Mouse (Mus musculus): Measurements from ENCODE around the gene Dlgap3.

Gene Dlgap3

DNA sequence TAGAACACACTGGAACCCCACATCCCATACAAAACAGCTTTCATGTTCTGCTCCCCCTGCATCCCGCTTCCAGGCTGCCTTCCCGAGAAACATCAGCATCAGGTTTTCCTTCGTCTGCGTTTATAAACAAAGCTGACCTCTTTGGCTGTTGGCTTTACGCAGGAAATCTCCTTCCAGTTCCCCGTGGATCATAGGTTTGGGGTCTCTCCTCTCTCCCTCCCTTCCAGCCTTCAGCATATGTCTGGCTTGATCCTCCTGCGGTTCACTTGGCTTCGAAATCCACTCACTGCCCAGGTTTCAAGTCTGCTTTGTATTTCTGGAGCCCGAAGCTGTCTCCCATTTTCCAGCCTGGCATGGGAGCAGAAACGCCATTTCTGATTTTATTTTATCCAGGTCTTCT lies 54.3 kb downstream of the Dlgap3 start:
- DNase-seq, result no peak

DNA sequence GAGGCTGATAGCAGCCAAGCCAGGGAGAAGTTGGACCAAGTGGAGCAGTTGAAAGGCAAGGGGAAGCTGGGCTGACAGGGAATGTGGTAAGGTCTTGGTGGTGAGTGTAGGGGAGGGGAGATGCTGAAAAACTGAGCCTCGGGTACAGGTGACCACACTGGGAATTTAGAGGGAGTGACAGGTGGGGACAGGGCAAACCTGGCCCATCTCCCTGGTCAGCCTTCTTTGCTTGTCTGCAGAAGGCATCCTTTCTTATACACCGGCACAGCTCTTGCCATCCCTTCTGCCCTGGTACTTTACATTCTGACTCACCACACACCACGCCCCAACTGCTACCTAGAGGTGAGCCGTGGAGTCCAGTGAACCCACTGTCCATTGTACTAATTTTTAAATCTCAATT lies 54.8 kb downstream of the Dlgap3 start:
- no peak for DNase-seq

DNA sequence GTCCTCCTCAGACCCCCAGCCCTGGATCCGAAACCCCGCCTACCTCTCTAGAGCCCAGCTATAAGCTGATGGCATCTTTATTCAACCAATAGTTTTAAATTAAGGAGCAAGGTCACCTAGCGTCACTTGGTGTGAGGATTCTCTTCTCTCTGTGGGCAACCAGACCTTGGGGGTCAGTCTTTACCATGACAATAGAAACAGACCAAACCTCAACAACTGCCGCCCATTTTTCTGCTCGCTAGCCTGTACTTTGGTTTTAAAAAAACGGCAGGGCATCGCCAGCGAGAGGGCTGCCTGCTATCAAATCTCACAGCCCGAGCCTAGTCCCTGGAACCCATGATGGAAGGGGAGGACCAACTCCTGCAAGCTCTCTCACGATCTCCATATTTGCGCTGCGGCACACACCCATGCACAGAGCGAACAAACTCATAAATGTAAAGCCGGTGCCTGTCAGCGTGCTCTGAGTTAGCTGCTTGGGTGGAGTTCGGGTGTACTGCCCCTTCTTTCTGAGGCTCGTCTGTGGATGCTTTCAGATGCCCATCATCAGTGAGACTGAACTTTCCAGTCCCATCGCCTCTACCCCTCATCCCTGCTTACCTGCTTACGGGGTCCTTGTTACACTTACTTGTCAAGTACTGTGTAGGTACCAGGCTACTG lies 55.6 kb downstream of the Dlgap3 start:
- no peak for DNase-seq

DNA sequence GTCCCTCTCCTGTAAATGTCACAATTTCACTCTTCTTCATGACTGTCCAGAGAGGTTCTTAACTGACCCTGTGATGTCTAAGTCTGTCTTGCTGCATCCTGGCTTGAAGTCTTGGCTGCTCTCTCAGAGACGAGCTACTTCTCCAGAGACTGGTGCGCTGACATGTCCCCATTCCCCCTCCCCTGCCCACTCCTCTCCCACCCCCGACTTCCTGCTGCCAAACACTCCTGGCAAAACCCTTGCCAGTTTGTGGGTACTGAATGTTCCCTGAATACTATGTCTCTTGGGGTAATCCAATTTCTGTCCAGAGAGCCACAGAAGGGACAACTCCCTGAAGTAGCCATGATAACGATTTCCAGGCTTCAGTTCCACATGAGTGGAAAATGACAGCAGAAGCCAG lies 57.1 kb downstream of the Dlgap3 start:
- no peak for DNase-seq

DNA sequence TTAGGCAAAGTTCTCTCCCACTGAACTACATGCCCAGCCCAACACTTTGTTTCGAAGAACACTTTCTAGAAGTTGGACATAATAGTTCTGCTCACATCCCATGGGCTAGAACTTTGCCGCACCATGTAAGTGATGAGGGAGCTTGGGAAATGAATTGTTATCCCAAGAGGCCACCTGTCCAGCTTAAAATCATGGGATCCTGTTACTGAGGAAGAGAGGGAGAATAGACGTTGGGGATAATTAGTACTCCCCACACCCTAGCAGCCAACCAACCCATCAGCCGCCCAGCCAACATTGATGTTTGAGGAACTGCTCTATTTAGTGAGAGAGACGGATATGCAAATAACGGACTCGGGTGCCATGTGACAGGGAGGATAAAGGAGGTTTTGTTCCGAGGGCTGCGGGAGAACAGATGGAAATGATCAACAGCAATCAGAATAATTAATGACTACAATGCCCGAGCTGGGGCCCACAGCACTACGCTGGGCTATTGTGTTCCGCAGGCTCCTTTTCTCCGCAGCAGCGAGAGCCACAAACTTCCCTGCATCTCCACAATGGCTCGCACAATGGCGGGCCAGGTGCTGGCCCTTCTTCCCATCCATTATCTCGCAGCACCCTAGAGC lies 58.2 kb downstream of the Dlgap3 start:
- no peak for DNase-seq

DNA sequence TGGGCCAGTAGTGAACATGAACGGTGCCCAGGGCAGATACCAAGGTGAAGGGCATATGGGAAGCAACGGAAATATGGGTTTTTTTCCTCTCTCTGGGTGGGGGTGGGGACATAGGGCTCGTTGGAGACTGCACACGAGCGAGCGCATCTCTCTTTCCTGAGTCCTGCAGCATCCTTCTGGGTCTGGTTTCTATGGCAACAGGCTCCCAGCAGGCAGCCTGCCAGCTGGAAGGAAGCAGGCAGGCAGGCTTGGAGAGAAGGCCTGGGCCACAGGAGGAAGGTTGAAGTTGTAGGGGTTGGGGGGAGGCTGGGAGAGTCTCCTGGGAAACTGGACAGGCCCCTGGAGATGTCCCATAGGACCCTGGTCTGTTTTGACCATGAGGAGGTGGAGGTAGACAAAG lies 63.0 kb downstream of the Dlgap3 start:
- DNase-seq, result no peak

DNA sequence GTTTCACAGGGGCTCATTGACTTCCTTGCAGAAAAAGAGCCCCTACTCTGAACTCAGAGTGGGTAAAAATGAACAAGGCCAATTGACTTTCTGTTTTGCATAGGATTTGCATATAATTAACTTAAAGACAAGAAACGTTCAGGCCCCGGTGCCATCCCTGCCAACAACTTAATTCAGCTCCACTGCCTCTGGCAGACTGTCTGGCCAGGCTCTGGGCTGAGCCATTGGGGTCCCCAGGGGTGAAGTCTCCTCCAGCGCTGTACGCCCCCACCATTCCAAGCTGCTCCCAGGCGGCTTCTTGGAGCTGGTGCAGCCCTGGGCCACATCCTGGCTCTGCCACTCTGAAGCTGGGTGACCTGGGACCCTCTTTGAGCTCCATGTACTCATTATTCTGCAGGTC lies 63.5 kb downstream of the Dlgap3 start:
- DNase-seq, result no peak

DNA sequence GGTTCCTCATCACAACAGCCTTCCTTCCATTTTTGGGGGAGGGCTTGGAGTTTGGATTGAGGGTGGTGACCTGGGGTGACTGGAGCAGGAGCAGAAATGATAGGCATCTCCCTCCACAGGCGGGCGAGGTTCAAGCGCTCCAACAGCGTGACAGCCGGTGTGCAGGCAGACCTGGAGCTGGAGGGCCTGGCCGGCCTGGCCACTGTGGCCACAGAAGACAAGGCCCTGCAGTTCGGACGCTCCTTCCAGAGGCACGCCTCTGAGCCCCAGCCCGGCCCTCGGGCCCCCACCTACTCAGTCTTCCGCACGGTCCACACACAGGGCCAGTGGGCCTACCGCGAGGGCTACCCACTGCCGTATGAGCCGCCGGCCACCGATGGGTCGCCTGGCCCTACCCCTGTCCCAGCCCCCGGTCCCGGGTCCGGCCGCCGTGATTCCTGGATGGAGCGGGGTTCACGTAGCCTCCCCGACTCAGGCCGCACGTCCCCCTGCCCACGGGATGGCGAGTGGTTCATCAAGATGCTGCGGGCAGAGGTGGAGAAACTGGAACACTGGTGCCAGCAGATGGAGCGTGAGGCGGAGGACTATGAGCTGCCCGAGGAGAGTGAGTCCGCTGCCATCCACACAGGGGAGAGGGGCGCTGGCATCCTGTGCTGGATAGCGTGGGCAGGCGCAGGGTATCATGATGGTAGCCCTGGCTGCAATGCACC lies 64.6 kb downstream of the Dlgap3 start:
- DNase-seq, result no peak

DNA sequence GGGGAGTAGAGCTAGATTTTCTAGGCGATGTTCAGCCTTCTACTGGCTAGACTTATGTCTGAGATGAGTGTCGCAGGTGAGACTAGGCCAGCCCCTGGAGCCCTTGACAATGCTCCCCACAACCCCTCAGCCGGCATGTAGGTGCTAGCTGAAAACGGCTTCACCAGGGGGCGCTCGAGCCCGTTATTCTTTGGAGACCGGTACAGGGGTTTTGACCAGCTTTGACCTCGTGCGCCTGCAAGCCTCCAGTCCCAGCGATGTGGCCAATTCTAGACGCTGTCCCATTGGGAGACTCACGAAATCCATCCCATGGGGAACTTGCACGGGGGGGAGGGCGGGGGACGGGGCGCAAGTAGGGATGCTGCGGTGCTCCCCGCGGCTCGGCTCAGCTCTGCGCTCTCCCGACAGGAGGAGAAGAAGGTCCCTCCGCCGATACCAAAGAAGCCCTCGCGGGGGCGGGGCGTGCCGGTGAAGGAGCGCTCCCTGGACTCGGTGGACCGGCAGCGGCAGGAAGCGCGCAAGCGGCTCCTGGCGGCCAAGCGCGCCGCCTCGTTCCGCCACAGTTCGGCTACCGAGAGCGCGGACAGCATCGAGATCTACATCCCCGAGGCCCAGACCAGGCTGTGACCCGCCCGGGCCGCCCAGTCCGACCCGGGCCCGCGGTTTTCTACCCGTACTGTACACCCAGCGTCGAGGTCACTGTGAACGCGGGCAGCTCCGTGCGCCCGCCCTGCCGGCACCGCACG lies 66.9 kb downstream of the Dlgap3 start:
- DNase-seq, result peak; percentile 78 to 96

DNA sequence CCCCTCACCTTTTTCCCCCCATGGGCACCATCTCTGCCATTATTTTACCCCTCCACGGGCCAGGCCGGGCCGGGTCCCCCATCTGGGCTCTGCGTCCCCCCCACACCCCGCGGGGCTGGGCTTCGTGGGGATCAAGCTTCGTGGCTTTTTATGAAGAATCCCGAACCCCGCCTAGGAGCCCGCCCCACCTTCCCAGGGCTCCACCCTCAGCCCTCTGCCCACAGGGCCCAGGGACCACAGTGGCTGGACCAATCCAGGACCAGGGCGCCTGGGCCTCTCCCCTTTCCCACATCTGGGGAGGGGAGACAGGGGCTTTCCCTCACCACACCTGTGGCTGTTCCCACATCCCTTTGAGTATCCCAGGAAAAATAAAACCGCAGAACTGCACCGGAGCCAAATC lies 67.6 kb downstream of the Dlgap3 start:
- no peak for DNase-seq

DNA sequence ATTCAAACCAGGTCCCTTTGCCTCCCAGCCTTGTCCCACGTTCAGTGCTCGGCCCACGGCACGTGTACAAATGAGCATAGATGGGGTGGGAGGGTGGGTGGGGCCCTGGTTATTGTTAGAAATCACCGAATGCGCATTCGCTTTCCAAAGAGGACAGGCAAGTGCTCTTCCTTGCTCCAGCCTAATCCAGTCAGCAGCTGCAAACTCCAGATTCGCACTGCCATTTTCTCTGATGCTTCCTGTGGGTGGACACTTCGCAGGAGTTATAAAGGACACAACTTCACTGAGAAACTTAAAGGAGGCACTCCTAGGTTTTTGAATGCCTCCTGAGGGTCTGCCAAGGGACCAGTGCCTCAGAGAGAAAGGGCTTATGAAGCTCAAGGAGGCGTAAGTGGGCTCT lies 68.3 kb downstream of the Dlgap3 start:
- no peak for DNase-seq

DNA sequence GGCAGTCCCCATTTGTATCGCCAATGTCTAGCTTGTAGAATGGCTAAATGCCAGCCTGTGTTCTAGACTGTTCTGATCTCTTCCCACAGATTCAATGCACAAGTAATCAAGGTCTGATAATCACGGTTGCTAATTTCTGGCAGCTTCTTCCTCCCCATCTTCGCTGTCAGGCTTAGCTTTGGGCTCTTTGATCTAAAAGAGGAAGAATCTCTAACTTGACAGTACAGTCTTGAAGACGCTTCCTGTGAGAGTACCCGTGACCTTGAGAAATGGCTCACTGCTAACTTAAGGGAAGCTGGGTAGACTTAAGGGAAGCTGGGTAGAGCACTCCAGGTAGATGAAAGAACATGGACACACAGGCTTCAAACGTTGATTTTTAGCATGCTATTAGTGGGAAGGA lies 73.7 kb downstream of the Dlgap3 start:
- peak in 1 of 2 experiments; percentile 25 for DNase-seq

DNA sequence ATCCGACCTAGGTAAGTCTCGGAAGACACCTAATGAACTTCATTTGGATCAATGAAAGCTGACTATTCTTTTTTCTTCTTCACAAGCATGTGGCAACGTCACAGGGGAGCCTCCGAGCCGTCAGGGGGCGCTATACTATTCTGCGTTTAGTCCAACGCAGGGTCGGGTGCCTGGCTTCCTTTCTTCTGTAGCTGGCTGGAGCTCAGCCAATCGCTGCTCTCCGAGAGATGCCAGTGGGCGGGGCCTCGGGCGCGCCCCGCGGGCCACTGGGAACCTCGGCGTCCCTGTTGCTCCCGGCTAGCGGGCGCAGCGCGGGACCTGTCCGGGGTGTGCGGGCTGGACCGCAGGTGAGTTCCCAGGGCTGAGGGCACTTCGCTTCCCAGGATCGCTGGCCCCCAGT lies 74.5 kb downstream of the Dlgap3 start, which contains the start of gene Smim12:
Gene Smim12 (plus strand): TSS at position 233 of the 400 bp plus-strand sequence.
- peak; percentile 96 to 99 for DNase-seq

DNA sequence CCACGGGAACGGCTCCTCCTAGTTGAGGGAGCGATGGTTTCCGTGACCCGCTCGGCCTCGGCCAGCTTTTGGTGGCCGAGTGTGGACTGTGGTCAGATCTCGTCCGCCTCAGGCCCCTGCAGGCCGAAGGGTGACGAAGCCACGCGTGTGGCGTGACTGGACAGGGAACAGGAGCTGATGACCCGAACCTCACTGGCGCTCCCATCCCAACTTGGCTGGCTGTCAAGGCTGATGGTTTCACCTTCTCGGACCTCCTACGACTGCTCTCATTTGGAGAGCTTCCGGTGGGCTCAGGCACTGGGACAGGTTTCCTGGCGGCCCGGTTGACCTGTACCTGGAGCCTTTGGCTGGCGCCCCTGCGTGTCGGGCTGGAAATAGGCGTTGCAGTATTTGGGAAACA lies 74.9 kb downstream of the Dlgap3 start:
- no peak for DNase-seq

DNA sequence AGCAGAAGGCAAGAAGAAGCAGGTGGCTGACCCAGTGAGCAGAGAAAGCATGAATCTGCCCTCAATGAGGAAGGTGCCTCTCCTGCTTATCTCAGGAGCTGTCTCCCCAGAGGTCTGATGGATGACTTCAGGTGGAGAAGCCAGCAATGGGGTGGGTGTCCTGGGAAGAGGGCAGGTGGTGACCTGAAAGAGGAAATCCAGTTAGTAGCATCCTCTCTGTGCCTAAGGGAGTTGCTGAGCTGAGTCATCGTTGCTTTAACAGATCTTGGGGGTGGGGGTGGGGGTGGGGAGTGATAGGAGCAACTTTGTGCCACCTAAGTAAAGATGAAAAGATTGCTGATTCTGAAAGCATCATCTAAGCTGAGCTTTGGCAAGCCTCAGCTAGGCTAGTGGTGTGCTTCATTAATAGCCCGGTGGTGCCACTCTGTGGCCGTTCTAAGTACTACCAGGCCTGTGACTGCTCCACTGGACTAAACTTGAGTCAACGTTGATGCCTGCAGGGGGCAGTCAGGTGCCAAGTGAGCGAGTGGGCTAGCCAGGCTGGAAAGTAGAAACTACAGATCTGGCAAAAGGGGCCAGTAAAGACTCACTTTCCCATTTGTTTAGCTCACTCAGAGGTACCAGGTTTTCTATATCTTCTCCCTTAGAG lies 80.8 kb downstream of the Dlgap3 start:
- DNase-seq, result peak; percentile 83 to 96

DNA sequence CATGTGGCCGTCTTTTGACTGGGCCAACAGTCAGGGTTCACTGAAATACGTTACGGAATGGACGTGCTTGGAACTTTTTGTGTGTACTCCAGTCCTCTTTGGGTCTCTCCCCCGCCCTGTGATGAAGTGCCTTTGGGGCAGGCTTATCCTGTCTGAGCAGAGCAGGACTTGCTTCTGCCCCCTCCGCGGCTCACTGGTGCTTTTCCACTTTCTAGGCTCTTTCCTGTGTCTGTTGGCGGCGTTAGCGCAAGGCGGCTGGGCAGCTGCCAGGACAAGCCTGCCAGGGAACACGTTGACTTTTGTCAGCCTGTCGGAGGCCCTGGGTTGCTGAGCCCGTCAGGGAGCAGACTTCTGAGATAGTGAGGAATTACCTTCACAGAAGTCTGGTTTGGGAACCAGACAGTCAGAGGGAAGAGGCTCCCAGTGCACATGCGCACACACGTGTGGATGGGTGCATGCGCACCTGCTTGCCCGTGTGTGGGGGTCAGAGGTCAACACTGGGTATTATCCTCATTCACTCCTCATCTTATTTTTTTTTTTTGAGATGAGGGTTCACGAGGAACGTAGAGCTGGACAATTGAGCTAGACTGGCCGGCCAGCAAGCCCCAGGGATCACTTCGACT lies 83.1 kb downstream of the Dlgap3 start:
- DNase-seq, result peak in 1 of 2 experiments; percentile 12

DNA sequence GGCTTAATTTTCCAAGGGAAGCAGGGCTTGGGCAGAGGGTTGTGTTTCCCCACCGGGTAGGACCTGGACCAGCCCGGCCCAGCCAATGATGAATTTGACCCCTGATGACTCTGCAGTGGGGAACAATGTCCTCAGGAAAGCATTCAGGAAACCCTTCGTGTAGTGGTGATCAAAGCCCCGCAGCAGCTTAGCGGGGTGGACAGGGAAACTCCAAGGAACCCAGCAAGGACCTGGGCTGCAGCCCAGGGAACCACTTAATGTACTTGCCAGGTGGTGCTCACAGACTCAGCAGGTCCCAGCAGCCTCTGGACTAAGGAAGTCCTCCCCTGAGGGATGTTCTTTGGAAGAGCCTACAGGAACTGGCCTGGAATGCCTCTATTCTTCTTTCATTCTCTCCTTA lies 87.7 kb downstream of the Dlgap3 start:
- no peak for DNase-seq

DNA sequence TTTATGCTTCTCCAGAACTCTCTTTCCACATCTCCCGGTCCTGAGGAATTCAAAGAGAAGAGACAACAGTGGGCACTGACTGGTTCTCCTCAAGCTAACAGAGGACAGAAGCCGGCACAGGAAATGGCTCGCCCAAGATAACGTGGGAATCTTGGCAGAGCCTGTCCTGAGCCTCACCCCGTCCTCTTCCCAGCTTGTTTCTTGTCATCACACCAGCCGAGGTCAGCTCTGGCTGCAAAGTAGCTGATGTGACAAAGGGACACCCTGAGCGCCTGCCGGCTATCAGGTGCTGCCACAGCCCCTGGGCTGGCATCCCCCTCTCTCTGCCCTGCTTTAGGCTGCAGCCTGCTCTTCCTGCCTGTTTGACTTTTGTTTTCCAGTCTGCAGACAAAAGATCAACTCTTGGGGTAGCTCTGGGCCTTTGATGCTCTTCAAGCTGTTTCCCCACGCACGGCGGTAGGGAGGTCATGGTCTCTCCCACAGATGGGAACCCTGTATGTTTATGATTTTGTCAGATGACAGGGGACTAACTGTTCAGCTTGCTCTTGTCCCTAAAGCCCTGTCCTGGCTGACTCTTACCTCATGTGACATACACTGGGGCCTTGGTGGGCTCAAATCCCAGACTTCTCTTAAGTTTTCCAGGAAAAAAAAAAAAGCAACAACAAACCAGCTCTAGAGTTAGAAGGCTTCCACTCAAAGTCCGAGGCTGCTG lies 89.3 kb downstream of the Dlgap3 start:
- no peak for DNase-seq

DNA sequence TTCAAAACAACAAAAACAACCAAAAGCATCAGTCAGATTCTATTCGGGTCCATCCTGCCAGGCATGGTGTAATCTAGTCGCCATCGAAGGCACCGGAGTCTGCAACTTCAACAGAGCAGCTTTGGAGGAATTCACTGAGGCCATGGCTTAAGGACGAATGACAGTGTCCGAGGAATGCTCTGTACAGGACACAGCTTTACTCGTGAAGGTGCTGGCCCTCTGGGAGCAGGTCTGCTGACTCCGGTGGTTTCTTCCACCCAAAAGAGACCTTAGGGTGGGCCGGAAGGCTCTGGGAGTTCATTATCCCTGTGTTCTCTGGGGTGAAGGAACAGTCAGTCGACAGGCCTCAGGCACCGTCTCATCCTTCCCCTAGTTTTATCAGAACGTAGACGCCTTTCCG lies 92.6 kb downstream of the Dlgap3 start:
- no peak for DNase-seq

DNA sequence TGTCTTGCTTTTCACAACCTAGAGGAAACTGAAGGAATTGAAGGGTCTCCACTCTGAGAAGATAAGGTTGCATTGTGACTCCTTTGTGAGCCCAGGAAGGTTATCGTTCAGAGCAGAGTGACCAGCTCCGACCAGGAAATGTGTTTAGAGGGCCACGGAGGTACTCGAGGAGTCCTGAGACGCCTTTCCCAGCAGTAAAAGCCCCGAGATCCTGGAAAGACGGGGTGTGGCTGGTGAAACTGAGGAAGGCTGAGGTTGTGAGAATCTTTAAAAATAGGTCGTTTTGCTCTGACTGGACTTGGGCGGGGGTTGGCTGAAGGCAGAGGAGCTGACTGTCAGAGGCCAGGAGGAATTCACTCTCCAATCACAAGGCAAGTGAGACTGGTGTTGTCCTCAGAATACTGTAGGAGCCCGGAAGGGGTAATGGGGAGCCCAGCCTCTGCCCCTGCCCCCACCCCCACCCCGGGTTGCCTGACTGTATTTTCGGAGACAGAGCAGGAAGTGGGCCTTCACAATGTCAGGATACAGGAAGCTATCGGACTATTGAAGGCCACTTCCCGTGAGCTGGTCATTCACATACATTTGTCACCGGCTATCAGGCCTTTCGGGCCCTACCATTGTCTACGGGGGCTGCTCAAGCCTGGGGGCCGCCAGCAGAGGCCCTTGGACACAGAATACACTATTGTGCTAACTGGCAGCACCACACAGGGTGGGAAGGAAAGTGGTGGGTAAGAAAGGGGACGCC lies 94.6 kb downstream of the Dlgap3 start:
- DNase-seq, result no peak

DNA sequence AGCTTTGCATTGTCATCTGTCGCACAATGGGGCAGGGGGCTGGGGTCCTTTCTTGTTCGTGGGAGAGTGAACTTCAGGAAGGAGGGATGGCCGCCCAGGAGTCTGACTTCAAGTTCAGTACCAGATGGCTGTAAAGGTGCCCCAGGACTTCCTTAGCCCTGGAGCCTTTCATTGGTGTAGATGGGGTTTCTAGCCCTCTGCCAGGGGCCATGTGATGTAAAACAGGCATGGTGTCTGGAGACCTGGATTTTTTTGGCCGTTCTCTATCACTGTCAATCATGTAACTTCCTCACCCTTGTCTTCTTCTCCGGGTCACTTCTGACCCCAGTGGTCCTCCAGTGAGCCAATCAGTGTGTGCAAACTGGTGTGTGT lies 95.2 kb downstream of the Dlgap3 start:
- no peak for DNase-seq

Measured in spleen, adult 18-20 months (tissue).